Mouse (Mus musculus): ENCODE data around the gene Gm20388. TPM values are rescaled to one million over a fixed set of nuclear protein-coding genes. Genes with fewer than 3 reads are reported as not detected.

Gene Gm20388
- polyA plus RNA-seq, 1 experiment from 2014 or later: 1.4 TPM

- Histone ChIP-seq H3K4me1 (ENCODE audit: control insufficient read depth, low read depth, low read length) (peaks cover 41% of the 10 kb centered on the region), H3K36me3 (ENCODE audit: control insufficient read depth, insufficient read depth) (no peaks in the 10 kb centered on the region), H3K9ac (ENCODE audit: low read depth, low read length) (no peak within 1 kb of the TSS), H3K27me3 (ENCODE audit: control insufficient read depth, insufficient read depth, low read depth, low read length) (peaks cover 35% of the 10 kb centered on the region), H3K4me2 (ENCODE audit: low read depth, low read length) (no peak within 1 kb of the TSS), H3K4me3 (ENCODE audit: low read depth, low read length) (no peak within 1 kb of the TSS), H3K9me3 (replicated peaks; ENCODE audit: control insufficient read depth, low read length) (no peaks in the 10 kb centered on the region), H3K27ac (ENCODE audit: low read length) (no peak within 1 kb of the TSS)
- WGBS (ENCODE audit: insufficient replicate concordance): 4% methylated on average over 4 of the region's 4 CpGs
- no peak for ATAC-seq (ENCODE audit: low read depth)
Measured at GRCm38 (mm10) chr8:123406786-123407185, 3496.1 kb downstream of the Gm20388 start, which contains the start of gene Mc1r. Gene Mc1r (plus strand): TSS chr8:123407107.

- Histone ChIP-seq H3K4me2 (ENCODE audit: low read depth, low read length) (no peak overlapping the region), H3K27ac (ENCODE audit: low read length) (no peak overlapping the region), H3K9ac (ENCODE audit: low read depth, low read length) (no peak overlapping the region), H3K27me3 (ENCODE audit: control insufficient read depth, insufficient read depth, low read depth, low read length) (peaks cover 44% of the 10 kb centered on the region), H3K4me3 (ENCODE audit: low read depth, low read length) (no peak overlapping the region), H3K36me3 (ENCODE audit: control insufficient read depth, insufficient read depth) (no peaks in the 10 kb centered on the region), H3K9me3 (replicated peaks; ENCODE audit: control insufficient read depth, low read length) (no peaks in the 10 kb centered on the region), H3K4me1 (ENCODE audit: control insufficient read depth, low read depth, low read length) (peaks cover 48% of the 10 kb centered on the region)
- 67% methylated on average over 13 of the region's 13 CpGs for WGBS (ENCODE audit: insufficient replicate concordance)
- ATAC-seq (ENCODE audit: low read depth): no peak
Measured at GRCm38 (mm10) chr8:123407612-123408011, 3497.0 kb downstream of the Gm20388 start.

- WGBS (ENCODE audit: insufficient replicate concordance): 20% methylated on average over 9 of the region's 9 CpGs
- peak; percentile 68 for ATAC-seq (ENCODE audit: low read depth)
- no peak overlapping the region for H3K9ac ChIP-seq (ENCODE audit: low read depth, low read length)
Measured at GRCm38 (mm10) chr8:123408586-123409544, 3498.2 kb downstream of the Gm20388 start.

DNA sequence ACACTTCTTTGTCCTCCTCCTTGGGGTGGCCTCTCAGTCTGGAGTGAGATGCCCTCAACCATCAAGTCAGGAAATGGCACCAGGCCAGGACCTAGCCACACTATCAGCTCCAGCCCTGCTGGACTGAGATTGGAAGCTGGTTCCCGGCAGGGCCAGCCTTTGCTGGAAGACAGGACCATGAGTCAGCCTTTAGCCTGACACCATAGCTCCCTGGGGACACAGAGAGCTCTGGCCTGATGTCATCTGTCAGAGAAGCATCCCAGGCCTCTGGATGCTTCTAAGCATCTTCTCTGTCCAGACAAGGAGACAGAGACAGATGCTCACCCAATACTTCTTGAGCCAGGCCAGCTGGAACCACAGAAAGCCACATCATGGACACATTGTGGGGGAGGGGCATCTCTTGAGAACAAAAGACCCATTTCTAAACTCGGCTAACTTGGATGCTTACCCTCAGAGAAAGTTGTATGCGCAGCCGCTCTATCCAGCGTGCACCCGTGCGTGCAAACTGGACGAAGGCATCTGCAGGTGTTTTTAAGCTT is 3499.5 kb downstream of the Gm20388 start:
- Histone ChIP-seq H3K4me3 (ENCODE audit: low read depth, low read length) (no peak overlapping the region), H3K9me3 (replicated peaks; ENCODE audit: control insufficient read depth, low read length) (no peaks in the 10 kb centered on the region), H3K36me3 (ENCODE audit: control insufficient read depth, insufficient read depth) (no peaks in the 10 kb centered on the region), H3K4me2 (ENCODE audit: low read depth, low read length) (no peak overlapping the region), H3K27ac (ENCODE audit: low read length) (no peak overlapping the region), H3K4me1 (ENCODE audit: control insufficient read depth, low read depth, low read length) (peaks cover 48% of the 10 kb centered on the region), H3K9ac (ENCODE audit: low read depth, low read length) (no peak overlapping the region), H3K27me3 (ENCODE audit: control insufficient read depth, insufficient read depth, low read depth, low read length) (peaks cover 51% of the 10 kb centered on the region)
- ATAC-seq (ENCODE audit: low read depth): 0 out of 2 replicates have a peak, but pooled peaks have one; percentile 9
- 67% methylated on average over 8 of the region's 8 CpGs for WGBS (ENCODE audit: insufficient replicate concordance)

More at GRCm38 (mm10) chr8:123408586-123409544, 3498.2 kb downstream of the Gm20388 start:
- H3K9me3 ChIP-seq (replicated peaks; ENCODE audit: control insufficient read depth, low read length): no peaks in the 10 kb centered on the region
- H3K4me2 ChIP-seq (ENCODE audit: low read depth, low read length): peak overlapping the region; percentile 18; the same call in 1 of the 2 replicates
- peaks cover 51% of the 10 kb centered on the region for H3K27me3 ChIP-seq (ENCODE audit: control insufficient read depth, insufficient read depth, low read depth, low read length)
- no peak overlapping the region for H3K4me3 ChIP-seq (ENCODE audit: low read depth, low read length)
- no peaks in the 10 kb centered on the region for H3K36me3 ChIP-seq (ENCODE audit: control insufficient read depth, insufficient read depth)
- no peak overlapping the region for H3K27ac ChIP-seq (ENCODE audit: low read length)
- H3K4me1 ChIP-seq (ENCODE audit: control insufficient read depth, low read depth, low read length): peaks cover 48% of the 10 kb centered on the region

DNA sequence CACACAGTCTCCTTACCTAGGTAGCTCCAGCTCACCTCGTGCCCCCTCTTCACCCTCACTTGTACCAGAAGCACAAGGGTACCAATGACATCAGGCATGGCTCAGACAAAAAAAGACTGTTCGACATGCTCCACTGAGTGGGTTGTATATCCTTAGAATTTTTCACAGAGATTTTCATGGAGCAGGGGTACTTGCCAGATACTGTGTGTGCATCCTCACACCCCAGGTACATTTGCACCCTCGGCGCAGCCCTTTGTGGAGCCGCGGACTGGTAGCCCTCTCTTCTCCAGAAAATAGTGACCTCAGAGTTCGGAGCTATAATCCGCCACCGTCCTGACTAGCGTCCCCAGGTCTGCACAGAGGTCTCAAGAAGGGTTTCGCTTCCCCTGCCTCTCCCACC is 3500.1 kb downstream of the Gm20388 start:
- 18% methylated on average over 11 of the region's 11 CpGs for WGBS (ENCODE audit: insufficient replicate concordance)
- Histone ChIP-seq H3K27ac (ENCODE audit: low read length) (no peak overlapping the region), H3K4me3 (ENCODE audit: low read depth, low read length) (no peak overlapping the region), H3K4me1 (ENCODE audit: control insufficient read depth, low read depth, low read length) (peaks cover 48% of the 10 kb centered on the region), H3K4me2 (ENCODE audit: low read depth, low read length) (no peak overlapping the region; the same call in 1 of the 2 replicates), H3K27me3 (ENCODE audit: control insufficient read depth, insufficient read depth, low read depth, low read length) (peaks cover 51% of the 10 kb centered on the region), H3K36me3 (ENCODE audit: control insufficient read depth, insufficient read depth) (no peaks in the 10 kb centered on the region), H3K9ac (ENCODE audit: low read depth, low read length) (no peak overlapping the region), H3K9me3 (replicated peaks; ENCODE audit: control insufficient read depth, low read length) (no peaks in the 10 kb centered on the region)
- no peak for ATAC-seq (ENCODE audit: low read depth)

DNA sequence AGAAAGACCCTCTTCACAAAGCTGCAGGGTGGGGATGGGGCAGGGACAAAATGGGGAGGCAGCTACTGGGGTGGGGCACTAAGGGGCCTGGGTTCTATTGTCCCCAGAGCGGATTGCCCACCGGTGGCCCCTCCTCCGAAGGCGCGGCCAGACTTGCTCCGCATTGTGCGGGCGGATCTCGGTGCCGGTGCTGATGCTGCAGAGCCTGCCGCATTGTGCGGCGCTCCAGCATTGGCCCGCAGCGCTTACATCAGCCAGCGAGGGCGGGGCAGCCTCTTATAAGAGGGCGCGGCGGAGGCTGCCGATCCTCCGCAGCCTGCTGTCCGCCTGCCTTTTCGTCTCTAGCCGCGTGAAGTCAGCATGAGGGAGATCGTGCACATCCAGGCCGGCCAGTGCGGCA is 3500.6 kb downstream of the Gm20388 start, which contains the start of gene Tubb3:
TSS of gene Tubb3 (plus strand) at position 179 of the 400 bp plus-strand sequence.
- peaks cover 51% of the 10 kb centered on the region for H3K27me3 ChIP-seq (ENCODE audit: control insufficient read depth, insufficient read depth, low read depth, low read length)
- peak within 1 kb of the TSS; percentile 31 for H3K4me2 ChIP-seq (ENCODE audit: low read depth, low read length)
- no peaks in the 10 kb centered on the region for H3K36me3 ChIP-seq (ENCODE audit: control insufficient read depth, insufficient read depth)
- peak within 1 kb of the TSS; percentile 7 for H3K4me3 ChIP-seq (ENCODE audit: low read depth, low read length)
- no peak within 1 kb of the TSS for H3K9ac ChIP-seq (ENCODE audit: low read depth, low read length)
- ATAC-seq (ENCODE audit: low read depth): peak; percentile 64
- no peaks in the 10 kb centered on the region for H3K9me3 ChIP-seq (replicated peaks; ENCODE audit: control insufficient read depth, low read length)
- no peak within 1 kb of the TSS for H3K27ac ChIP-seq (ENCODE audit: low read length)
- under 1% methylated on average over 29 of the region's 29 CpGs for WGBS (ENCODE audit: insufficient replicate concordance)
- H3K4me1 ChIP-seq (ENCODE audit: control insufficient read depth, low read depth, low read length): peaks cover 48% of the 10 kb centered on the region

- WGBS (ENCODE audit: insufficient replicate concordance): 8% methylated on average over 16 of the region's 16 CpGs
- H3K9me3 ChIP-seq (replicated peaks; ENCODE audit: control insufficient read depth, low read length): no peaks in the 10 kb centered on the region
- H3K27me3 ChIP-seq (ENCODE audit: control insufficient read depth, insufficient read depth, low read depth, low read length): peaks cover 51% of the 10 kb centered on the region
- H3K4me1 ChIP-seq (ENCODE audit: control insufficient read depth, low read depth, low read length): peaks cover 53% of the 10 kb centered on the region
- H3K4me2 ChIP-seq (ENCODE audit: low read depth, low read length): peak overlapping the region; percentile 31
- no peaks in the 10 kb centered on the region for H3K36me3 ChIP-seq (ENCODE audit: control insufficient read depth, insufficient read depth)
- H3K4me3 ChIP-seq (ENCODE audit: low read depth, low read length): peak overlapping the region; percentile 7
- no peak overlapping the region for H3K27ac ChIP-seq (ENCODE audit: low read length)
- no peak overlapping the region for H3K9ac ChIP-seq (ENCODE audit: low read depth, low read length)
- no peak for ATAC-seq (ENCODE audit: low read depth)
Measured at GRCm38 (mm10) chr8:123411781-123412327, 3501.2 kb downstream of the Gm20388 start.

- H3K27ac ChIP-seq (ENCODE audit: low read length): no peak overlapping the region
- no peak overlapping the region for H3K4me3 ChIP-seq (ENCODE audit: low read depth, low read length)
- peaks cover 49% of the 10 kb centered on the region for H3K27me3 ChIP-seq (ENCODE audit: control insufficient read depth, insufficient read depth, low read depth, low read length)
- H3K4me1 ChIP-seq (ENCODE audit: control insufficient read depth, low read depth, low read length): peaks cover 50% of the 10 kb centered on the region
- H3K9me3 ChIP-seq (replicated peaks; ENCODE audit: control insufficient read depth, low read length): no peaks in the 10 kb centered on the region
- no peaks in the 10 kb centered on the region for H3K36me3 ChIP-seq (ENCODE audit: control insufficient read depth, insufficient read depth)
- WGBS (ENCODE audit: insufficient replicate concordance): under 1% methylated on average over 12 of the region's 12 CpGs
- no peak for ATAC-seq (ENCODE audit: low read depth)
- H3K9ac ChIP-seq (ENCODE audit: low read depth, low read length): no peak overlapping the region
- no peak overlapping the region for H3K4me2 ChIP-seq (ENCODE audit: low read depth, low read length)
Measured at GRCm38 (mm10) chr8:123412560-123413170, 3502.0 kb downstream of the Gm20388 start.

Measured in liver, embryonic 16.5 days (tissue).